Mouse (Mus musculus) small intestine, adult 2 months (tissue): ENCODE data around the gene Tmem45a. TPM values are rescaled to one million over a fixed set of nuclear protein-coding genes. Genes with fewer than 3 reads are reported as not detected.

Experiments
- H3K27ac ChIP-seq: fragments of 200-500 bp; 2 replicates; pipeline ENCODE4 v1.5.1; 2012; ENCODE audit warnings: low read depth, low read length, control low read depth, inconsistent platforms; ENCODE audit not compliant: insufficient read depth
- H3K27me3 ChIP-seq: fragments of 200-500 bp; 2 replicates; pipeline ENCODE4 v1.6.1; 2012; ENCODE audit warnings: mild to moderate bottlenecking, moderate library complexity, low read length, inconsistent platforms; ENCODE audit not compliant: control insufficient read depth, insufficient read depth
- H3K36me3 ChIP-seq: fragments of 200-500 bp; 2 replicates; pipeline ENCODE4 v1.6.1; 2012; ENCODE audit warnings: mild to moderate bottlenecking, low read length, control low read depth, inconsistent platforms; ENCODE audit not compliant: control insufficient read depth, insufficient read depth
- H3K4me1 ChIP-seq: fragments of 200-500 bp; 2 replicates; pipeline ENCODE4 v1.6.1; 2012; ENCODE audit warnings: low read length, inconsistent platforms, mixed read lengths; ENCODE audit not compliant: control insufficient read depth, insufficient read depth, insufficient read length
- H3K4me3 ChIP-seq: fragments of 200-500 bp; 2 replicates; pipeline ENCODE4 v1.5.1; 2012; ENCODE audit warnings: low read depth, mild to moderate bottlenecking, control low read depth, inconsistent platforms, low read length, moderate library complexity
- CTCF ChIP-seq: fragments of 200-500 bp; IDR thresholded peaks from 2 replicates; pipeline ENCODE4 v1.5.1; 2012; ENCODE audit warnings: low read depth, mild to moderate bottlenecking, control low read depth, inconsistent platforms, low read length, moderate library complexity, mixed read lengths; ENCODE audit not compliant: insufficient replicate concordance, insufficient read length; ENCODE audit errors: extremely low read depth
- POLR2A ChIP-seq: fragments of 200-500 bp; IDR thresholded peaks from 2 replicates; pipeline ENCODE4 v1.6.1; 2012; ENCODE audit warnings: low read depth, mild to moderate bottlenecking, control low read depth, inconsistent platforms, low read length, moderate library complexity
- WGBS: fragments of 180-500 bp; shearing (Covaris S2); methylation state at CpG from one replicate; pipeline ENCODE4 v1.1.7; 2018; 5-methylcytosine and 5-hydroxymethylcytosine counted together
- polyA plus RNA-seq: library from polyadenylated mRNA; depleted of rRNA; stranded (reverse); fragments of >200 nt; gene quantifications from 2 replicates; pipeline ENCODE4 v1.2.3, GENCODE M21; 2012

Gene Tmem45a
- polyA plus RNA-seq, 1 experiment = 0.25 TPM

GRCm38 (mm10) chr16:56842988-56843387 lies 43.0 kb downstream of the Tmem45a start:
- Histone ChIP-seq H3K4me1 (no peaks in the 10 kb centered on the region), H3K4me3 (no peak overlapping the region), H3K27me3 (no peaks in the 10 kb centered on the region), H3K36me3 (no peaks in the 10 kb centered on the region), H3K27ac (no peak overlapping the region)
- WGBS = 73% methylated on average over 5 of the region's 5 CpGs
- TF ChIP-seq CTCF (no peak), POLR2A (no peak)

- Histone ChIP-seq H3K4me1 (no peaks in the 10 kb centered on the region), H3K36me3 (no peaks in the 10 kb centered on the region), H3K27ac (no peak overlapping the region), H3K4me3 (no peak overlapping the region), H3K27me3 (no peaks in the 10 kb centered on the region)
- TF ChIP-seq POLR2A (no peak), CTCF (no peak)
- 95% methylated on average over 1 of the region's 1 CpGs for WGBS
Measured at GRCm38 (mm10) chr16:56833312-56833711, 52.7 kb downstream of the Tmem45a start.

DNA sequence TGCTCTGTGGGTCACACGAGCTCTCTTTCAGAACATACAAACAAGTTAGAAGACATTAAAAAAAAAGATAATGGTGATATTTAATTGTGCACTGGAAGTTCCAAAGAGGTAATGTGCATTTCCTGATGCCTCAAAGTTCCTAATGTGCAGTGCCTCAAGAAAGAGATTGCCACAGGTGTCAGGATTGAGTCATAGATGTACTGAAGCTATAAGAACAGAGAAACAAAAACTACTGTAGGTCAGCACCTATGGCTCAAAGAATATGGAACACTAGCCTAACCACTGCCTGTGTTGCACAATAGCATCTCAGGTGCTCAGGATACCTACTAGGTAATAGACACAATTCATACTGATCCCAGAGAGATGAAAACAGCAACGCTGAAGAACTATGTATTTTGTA lies 54.0 kb downstream of the Tmem45a start:
- H3K27me3 ChIP-seq = no peaks in the 10 kb centered on the region
- no peak for TF ChIP-seq CTCF
- TF ChIP-seq POLR2A = no peak
- no peak overlapping the region for H3K27ac ChIP-seq
- 90% methylated on average over 2 of the region's 2 CpGs for WGBS
- H3K4me1 ChIP-seq = no peaks in the 10 kb centered on the region
- no peaks in the 10 kb centered on the region for H3K36me3 ChIP-seq
- no peak overlapping the region for H3K4me3 ChIP-seq

DNA sequence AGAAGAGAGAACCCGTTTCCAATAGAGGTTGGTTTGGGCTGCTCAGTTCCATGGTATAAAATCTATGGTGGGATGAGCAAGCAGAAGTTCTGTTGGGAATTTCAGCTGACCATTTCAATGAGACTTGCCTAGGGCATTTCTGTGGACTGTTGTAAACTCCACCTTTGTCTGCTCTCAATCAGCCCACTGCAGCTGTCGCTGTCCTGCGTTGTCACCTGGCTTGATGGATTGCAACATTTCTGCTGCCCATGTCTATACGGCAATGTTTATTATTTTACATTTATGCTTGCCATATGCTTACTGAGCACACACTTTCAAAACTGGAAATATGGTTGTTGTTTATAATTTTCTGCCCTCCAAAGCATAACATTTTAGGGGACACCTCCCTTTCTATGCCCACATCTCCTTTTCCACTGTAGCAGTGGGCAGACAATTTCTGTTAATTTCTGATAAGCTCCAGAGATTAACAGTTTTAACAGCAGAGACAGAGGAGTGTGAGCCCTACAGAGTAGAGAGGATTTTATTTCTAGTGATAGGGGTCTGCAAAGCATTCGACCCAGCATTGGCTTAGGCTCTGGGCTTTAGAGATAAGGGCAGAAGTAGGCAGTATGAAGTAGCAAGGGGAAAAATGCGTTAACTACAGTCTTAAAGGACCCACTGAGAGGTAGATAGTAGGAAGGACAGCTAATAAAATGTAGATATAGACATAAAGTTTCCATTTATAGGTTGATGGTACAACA lies 84.4 kb downstream of the Tmem45a start:
- H3K36me3 ChIP-seq = no peaks in the 10 kb centered on the region
- WGBS = 60% methylated on average over 6 of the region's 6 CpGs
- TF ChIP-seq CTCF = no peak
- TF ChIP-seq POLR2A = no peak
- no peak overlapping the region for H3K4me3 ChIP-seq
- H3K27ac ChIP-seq = no peak overlapping the region
- no peaks in the 10 kb centered on the region; the same call in 1 of the 2 replicates for H3K27me3 ChIP-seq
- H3K4me1 ChIP-seq = peaks cover 12% of the 10 kb centered on the region; the same call in 1 of the 2 replicates

DNA sequence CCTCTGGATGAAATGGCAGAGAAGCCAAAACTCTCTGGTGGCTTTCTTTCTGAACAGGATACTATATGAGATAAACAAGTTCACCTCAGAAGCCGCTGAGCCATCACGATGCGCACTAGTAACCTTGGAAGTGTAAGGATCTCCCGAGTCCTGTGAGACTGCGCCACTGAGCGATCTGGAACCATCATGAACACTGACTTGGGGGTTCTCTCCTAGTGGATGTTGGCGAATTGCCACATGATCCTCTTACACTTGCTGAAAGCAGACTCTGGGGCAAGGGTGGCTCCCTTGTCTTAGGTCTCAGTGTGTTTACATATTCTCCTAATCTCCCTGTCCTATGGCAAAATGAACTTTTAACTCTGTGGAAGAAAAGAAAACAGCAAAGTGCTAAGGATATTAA lies 85.0 kb downstream of the Tmem45a start:
- 80% methylated on average over 7 of the region's 7 CpGs for WGBS
- no peaks in the 10 kb centered on the region for H3K36me3 ChIP-seq
- H3K27me3 ChIP-seq = no peaks in the 10 kb centered on the region; the same call in 1 of the 2 replicates
- no peak overlapping the region for H3K4me3 ChIP-seq
- TF ChIP-seq POLR2A (no peak), CTCF (no peak)
- no peak overlapping the region for H3K27ac ChIP-seq
- peaks cover 12% of the 10 kb centered on the region; the same call in 1 of the 2 replicates for H3K4me1 ChIP-seq

GRCm38 (mm10) chr16:56800469-56800868 lies 85.5 kb downstream of the Tmem45a start:
- TF ChIP-seq CTCF (no peak), POLR2A (no peak)
- peaks cover 12% of the 10 kb centered on the region; the same call in 1 of the 2 replicates for H3K4me1 ChIP-seq
- 42% methylated on average over 2 of the region's 2 CpGs for WGBS
- no peaks in the 10 kb centered on the region for H3K36me3 ChIP-seq
- no peak overlapping the region for H3K4me3 ChIP-seq
- H3K27ac ChIP-seq = no peak overlapping the region
- H3K27me3 ChIP-seq = no peaks in the 10 kb centered on the region; the same call in 1 of the 2 replicates

GRCm38 (mm10) chr16:56799541-56800029 lies 86.4 kb downstream of the Tmem45a start:
- Histone ChIP-seq H3K4me1 (peaks cover 12% of the 10 kb centered on the region; the same call in 1 of the 2 replicates), H3K27ac (no peak overlapping the region), H3K4me3 (no peak overlapping the region), H3K27me3 (no peaks in the 10 kb centered on the region; the same call in 1 of the 2 replicates), H3K36me3 (no peaks in the 10 kb centered on the region)
- WGBS = 77% methylated on average over 3 of the region's 3 CpGs
- no peak for TF ChIP-seq POLR2A
- no peak for TF ChIP-seq CTCF
